Mouse (Mus musculus): ENCODE results near the gene Dennd5b.

Dennd5b gene

DNA sequence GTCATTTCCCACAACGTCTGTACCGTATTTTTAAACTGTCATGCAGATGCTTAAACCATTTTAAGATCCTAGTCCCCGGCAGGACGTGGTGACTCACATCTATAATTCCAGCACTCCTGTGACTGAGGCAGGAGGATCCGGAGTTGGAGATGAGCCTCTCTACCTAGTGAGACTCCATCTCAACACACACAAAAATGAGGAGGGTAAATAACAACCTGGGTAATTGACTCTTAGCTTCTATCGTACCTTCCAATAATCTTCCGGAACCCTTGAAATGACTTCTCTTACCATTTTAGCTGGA is 413 bp upstream of the Dennd5b start:
- DNase-seq (ENCODE audit: low read depth, low spot score): peak; percentile 1

DNA sequence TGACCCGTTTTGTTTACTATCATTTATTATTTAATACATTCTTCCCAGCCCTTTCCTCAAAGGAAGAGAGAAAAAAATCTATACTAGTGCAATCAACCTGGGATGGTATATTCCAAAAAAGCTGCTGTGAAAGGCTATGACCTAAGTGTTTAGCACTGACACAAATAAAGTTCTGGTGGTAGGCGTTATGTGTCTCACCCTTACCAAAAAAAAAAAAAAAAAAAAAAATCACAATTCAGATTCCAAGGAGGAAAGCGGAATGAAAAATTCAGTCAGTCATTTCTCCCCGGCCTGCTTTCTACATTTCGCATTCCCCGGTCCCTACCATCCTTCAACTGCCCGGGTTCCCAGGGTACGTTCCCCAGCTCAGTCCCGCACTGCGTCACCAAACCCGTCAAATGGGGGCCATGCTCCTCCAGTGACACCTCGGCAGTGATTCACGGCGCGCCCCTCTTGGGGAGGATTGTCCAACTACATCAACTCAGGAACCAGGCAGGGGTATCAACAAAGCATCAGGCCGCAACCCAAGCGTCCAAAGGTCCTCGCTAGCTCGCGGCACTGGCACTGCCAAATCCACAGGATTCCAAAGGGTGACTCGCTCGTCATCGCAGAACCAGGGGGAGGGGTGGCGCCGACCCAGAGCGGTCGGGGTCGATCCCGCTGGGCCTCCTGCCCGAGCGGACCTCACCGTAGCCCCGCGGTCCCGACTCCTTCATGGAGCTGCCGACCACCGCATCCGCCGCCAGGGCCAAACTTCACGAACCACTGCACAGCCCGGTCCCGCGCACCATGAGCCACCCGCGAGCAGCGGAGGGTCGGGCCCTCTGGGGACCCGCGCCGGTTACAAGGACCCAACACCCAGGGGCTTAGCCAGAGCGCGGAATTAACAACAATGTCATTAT is 1.1 kb downstream of the Dennd5b start:
- DNase-seq (ENCODE audit: low read depth, low spot score): peak; percentile 38

DNA sequence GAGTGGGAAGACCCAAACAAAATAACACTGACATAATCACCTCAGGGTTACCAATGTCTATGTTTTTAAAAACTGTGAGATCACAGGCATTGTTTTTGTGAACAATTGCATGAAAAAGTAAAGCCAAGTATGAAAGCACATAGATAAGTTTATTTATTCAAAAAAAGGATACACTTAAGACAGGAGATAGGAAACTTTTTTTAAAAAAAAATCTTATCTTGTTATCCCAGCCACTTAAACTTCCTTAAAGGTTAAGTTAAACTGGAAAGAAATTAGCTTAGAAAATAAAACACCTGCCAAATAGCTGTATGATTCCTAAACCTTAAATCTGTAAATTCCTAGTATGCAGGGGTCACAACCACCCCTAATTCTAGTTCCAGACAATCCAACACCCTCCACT is 2.5 kb downstream of the Dennd5b start:
- DNase-seq (ENCODE audit: low read depth, low spot score): no peak

DNA sequence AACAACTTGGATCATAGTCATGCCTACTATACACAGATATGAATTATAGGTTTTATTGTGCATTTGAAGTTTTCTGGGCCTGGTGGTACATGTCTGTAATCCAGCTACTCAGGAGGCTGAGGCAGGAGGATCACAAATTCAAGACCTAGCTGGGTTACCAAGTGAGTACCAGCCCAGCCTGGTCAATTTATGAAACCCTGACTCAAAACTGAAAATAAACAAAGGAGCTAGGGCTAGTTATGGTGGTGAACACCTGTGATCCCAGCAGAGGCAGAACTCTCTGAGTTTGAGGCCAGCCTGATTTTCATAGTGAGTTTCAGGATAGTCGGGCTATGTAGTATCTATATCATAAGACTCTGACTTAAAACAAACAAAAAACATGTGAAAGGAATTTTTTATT is 4.2 kb downstream of the Dennd5b start:
- no peak for DNase-seq (ENCODE audit: low read depth, low spot score)

DNA sequence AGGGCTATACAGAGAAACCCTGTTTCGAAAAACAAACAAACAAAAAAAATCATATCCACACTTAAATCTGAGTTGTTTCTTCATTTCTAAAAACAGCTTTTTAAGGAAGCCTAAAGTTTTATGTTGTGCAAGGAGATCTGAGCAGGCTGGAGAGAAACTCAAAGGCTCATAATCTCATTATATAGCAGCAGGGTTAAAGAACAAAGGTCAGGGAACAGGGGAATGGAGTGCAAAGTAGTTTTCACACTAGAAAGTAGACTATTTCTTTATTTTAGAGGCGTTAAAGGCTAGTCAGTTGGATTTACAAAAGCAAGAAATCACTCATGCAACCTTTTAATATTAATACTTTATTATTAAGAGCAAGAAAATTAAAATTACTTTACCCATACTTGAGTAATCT is 5.2 kb downstream of the Dennd5b start:
- DNase-seq (ENCODE audit: low read depth, low spot score): no peak

- no peak for DNase-seq (ENCODE audit: low read depth, low spot score)
Observed at GRCm38 (mm10) chr6:149095389-149095788, 6.1 kb downstream of the Dennd5b start.

DNA sequence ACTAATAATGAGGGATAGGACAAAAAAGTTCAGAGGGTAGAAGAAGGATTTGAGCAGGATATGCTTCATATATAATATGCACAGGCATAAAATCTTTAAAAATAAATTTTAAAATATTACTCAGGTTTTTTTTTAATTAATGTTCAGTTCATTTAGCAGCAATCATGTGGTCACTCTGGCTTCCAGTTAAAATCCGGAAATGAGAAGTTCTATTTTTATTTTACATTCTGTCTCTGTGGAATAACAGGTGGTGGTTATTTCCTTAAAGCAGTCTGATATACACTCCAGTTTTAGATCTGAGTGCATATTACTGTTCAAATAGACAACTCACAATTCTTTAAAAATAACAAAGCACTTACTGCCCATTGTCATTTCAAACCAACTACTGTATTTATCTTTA is 6.9 kb downstream of the Dennd5b start:
- no peak for DNase-seq (ENCODE audit: low read depth, low spot score)

GRCm38 (mm10) chr6:149093465-149093864 is 8.0 kb downstream of the Dennd5b start:
- no peak for DNase-seq (ENCODE audit: low read depth, low spot score)

- DNase-seq (ENCODE audit: low read depth, low spot score): no peak
Observed at GRCm38 (mm10) chr6:149092406-149092805, 9.1 kb downstream of the Dennd5b start.

DNA sequence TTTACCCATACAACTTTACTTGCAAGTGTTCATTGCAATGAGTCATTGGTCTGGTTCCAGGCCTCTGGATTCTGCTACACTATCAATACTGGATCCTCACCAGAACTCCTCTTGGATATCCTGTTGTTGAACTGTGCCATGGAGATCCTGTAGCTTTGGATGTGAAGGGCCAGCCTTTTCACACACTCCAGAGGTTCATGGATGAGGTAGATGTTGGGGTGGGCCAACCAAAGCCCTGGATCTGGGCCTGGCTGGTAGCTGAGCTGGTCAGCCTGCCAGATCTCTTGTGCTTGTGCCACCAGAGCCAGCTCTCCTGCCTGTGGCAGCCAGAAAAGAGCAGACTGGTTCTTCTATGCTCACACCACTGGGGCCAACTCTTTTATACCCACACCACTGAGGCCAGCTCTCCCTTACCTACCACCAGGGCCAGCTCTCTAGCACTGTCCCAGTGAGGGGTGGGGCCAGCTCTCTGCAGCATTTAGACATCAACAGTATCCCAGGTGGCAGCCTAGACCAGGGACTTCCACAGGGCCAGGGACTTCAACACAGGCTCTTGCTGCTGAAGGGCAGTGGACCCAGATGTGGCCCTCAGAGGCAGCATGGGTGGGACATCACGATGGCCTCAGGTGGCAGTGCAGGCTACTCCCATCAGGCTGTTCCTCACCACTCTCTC is 24.2 kb downstream of the Dennd5b start:
- no peak for DNase-seq (ENCODE audit: low read depth, low spot score)

DNA sequence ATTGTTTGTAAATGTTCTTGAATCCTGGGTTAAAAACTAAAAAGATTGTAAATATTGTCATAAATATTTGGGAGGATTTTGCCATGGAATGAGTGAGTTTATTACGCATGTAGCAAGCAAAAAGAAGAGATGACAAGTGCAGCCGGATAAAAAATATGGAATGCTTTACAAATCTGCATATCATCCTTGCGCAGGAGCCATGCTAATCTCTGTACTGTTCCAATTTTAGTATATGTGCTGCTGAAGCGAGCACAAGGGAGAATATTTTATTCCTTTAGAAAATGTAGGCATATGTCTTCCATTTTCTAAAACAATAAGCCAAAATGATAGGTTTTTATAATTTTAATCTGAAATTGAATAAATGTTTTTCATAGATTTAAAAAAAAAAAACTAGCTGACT is 27.6 kb downstream of the Dennd5b start:
- DNase-seq (ENCODE audit: low read depth, low spot score): no peak

DNA sequence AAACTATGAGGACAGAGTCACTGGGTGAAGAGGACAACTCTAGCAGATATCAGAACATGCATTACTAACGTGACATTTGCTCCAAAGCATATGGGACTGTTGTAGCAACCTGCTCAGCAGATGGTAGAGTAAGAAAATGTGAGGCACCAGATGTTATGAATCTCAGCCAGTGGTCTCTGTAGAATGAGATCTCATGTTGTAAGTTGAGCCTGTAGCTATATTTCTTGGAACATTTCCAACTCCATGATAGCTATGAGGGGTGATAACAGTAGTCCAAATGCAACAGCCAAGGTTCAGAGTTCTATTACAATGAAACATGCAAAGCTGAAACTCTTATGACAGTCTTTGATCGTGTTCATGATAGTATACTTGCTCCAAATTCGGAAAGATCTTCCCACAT is 28.6 kb downstream of the Dennd5b start:
- no peak for DNase-seq (ENCODE audit: low read depth, low spot score)

DNA sequence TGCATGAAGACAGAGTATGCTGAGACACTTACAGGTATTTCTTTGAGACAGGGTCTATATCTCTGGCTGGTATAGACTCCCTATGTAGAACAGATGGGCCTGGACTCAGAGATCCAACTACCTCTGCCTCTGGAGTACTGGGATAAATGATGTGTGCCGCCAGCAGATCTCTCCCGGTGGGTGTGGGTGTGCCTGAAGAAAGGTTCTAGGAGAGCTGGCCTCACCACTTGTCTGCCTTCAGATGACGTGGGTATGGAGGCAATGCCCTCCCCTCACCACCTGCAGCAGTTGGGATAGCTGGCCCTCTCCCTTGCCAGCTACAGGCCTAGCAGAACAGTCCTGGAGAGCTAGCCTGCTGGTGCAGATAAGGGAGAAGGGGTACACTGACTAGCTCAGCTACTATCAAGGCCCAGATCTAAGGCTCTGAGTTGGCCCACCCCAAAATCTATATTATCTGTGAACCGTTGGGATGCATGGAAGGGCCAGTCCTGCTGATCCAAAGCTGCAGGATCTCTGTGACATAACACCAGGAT is 30.8 kb downstream of the Dennd5b start:
- DNase-seq (ENCODE audit: low read depth, low spot score): no peak

GRCm38 (mm10) chr6:149063382-149063781 is 38.1 kb downstream of the Dennd5b start:
- DNase-seq (ENCODE audit: low read depth, low spot score): no peak

GRCm38 (mm10) chr6:149060670-149061387 is 40.7 kb downstream of the Dennd5b start:
- no peak for DNase-seq (ENCODE audit: low read depth, low spot score)

DNA sequence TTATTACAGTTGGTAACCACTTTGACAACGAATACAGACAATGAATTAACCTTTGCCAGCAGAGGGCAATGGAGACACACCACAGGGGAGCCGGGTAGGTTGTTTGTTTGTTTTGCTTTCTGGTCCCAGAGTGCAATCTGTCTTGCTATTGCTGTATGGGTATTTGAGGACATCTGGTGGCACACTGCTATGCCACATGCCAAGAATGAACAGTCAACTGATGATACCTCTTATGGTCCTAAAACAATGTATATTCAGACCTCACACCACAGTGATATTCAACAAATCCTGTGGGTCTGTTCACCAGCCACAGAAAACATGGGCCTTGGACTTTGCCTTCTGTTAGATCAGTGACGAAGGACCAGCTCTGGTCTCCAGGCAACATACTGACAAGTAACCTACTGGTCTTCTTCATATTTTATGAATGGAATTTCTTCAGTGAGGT is 43.5 kb downstream of the Dennd5b start:
- peak; percentile 13 for DNase-seq (ENCODE audit: low read depth, low spot score)

GRCm38 (mm10) chr6:149054780-149055179 is 46.7 kb downstream of the Dennd5b start:
- DNase-seq (ENCODE audit: low read depth, low spot score): no peak

DNA sequence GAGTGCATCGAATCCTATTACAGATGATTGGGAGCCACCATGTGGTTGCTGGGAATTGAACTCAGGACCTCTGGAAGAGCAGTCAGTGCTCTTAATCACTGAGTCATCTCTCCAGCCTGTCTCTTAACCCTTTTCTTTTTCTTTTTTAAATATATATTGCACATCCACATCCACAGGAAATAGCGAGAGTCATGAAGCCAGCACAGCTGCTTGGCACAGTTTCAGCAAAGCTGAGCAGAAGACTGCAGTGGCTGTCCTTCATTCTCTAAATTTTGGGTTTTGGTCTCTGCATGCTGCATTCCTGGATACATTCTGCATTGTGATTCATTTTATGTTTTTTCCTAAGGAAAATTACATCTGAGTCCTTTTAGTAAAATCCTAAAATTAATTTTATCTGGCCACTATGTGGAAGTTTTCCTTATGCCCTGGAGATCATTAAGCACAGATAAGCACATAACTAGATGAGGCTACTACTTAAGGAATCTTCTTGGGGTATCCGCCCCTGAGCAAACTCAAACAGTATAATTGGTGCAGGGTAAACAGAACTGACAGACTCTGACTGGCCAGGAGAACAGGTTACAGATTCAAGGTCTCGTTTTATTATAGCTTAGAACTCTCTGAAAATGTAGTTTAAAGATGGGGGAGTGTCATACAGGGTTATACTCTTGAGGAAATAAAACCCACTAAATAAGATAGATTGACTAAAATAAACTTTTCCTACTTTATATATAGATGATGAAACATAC is 50.3 kb downstream of the Dennd5b start:
- no peak for DNase-seq (ENCODE audit: low read depth, low spot score)

GRCm38 (mm10) chr6:149040099-149040498 is 61.4 kb downstream of the Dennd5b start:
- DNase-seq (ENCODE audit: low read depth, low spot score): no peak

DNA sequence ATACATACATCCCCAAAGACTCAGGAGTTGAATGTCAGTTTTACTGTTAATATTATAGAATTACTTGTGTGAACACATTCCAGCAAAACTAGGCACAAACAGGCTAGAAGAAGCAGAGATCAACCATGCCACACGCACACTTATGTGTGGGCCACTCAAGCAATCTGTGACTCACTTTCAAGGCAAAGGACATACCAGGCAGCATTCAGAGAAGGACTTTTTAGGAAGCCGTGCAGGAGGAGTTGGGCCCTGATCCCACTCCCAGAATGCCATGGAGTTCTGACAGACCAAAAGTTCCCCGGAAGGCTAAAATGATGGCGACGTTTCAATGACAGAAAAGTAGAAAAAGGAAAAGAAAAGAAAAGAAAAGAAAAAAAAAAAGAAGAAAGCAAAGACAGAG is 69.3 kb downstream of the Dennd5b start:
- no peak for DNase-seq (ENCODE audit: low read depth, low spot score)

- no peak for DNase-seq (ENCODE audit: low read depth, low spot score)
Observed at GRCm38 (mm10) chr6:149031377-149031776, 70.1 kb downstream of the Dennd5b start.

- DNase-seq (ENCODE audit: low read depth, low spot score): no peak
Observed at GRCm38 (mm10) chr6:149018431-149018830, 83.0 kb downstream of the Dennd5b start.
